Mouse (Mus musculus): Measurements from ENCODE around the gene Hid1.

- no peak for TF ChIP-seq GATA1 (IDR thresholded peaks at IDR 0.05; ENCODE audit: low read length)
- no peak for TF ChIP-seq TAL1 (IDR thresholded peaks at IDR 0.05; ENCODE audit: low read length)
These were observed 5.2 kb upstream of the Hid1 start for GRCm38 (mm10) chr11:115372737-115373136.

Data from erythroblast, embryonic 14.5 days (primary cell).